Mouse (Mus musculus): ENCODE data around the gene Ly6g6d.

DNA sequence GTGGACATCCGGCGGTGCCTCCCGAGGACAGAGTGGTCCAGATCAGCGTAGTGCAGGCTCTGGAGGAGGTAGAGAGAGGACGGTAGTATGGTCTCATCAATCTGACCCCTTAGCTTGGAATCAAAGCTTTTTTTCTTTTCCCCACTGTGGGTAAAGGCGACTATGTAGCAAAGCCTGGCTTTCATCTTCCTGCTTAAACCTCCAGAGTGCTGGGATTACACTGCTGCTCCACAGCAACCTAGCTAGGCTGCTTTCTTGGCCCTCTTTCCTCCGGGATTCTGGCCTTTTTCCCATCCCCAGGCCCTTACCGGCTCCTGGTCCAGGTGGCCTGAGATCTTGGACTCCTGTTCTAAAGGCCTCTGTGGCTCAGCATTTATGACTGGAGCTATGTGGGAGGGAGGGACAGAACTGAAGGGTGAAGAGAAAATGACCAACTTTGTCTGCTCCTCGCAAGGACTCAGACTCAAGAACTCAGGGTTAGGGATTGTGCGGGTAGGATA is 13.4 kb downstream of the Ly6g6d start:
- TF ChIP-seq CTCF (IDR thresholded peaks at IDR 0.05; ENCODE audit: extremely low read depth, insufficient read depth, low read length) = no peak
- no peak for TF ChIP-seq POLR2A (IDR thresholded peaks at IDR 0.05; ENCODE audit: extremely low read depth, insufficient read depth, low read length)

Measured in cortical plate, adult 2 months (tissue).